In genomic region chr9:114854686-114855085, GRCm38 (mm10) we compare ENCODE assay signal across 13 mouse cellular contexts. TPM values are rescaled to one million over a fixed set of nuclear protein-coding genes. Genes with fewer than 3 reads are reported as not detected.
DNase-seq lines count a peak whose midpoint lies in the region; ATAC-seq lines count a peak whose summit lies in the region.
"Had no signal": no experiment of that assay in that cellular context is flagged by ENCODE, and none has a peak within 500 bp of the region (broad histone marks: within the 10 kb centered on the region; RNA-seq: fewer than 3 reads in every experiment).

No protein-coding gene starts in this region.

- H3K9ac ChIP-seq in hindbrain, embryonic 13.5 days: no peak overlapping the region
- no peak overlapping the region for H3K9ac ChIP-seq in hindbrain, embryonic 11.5 days (ENCODE audit: low read depth, low read length)
- H3K9ac ChIP-seq: embryonic facial prominence, embryonic 15.5 days; heart, embryonic 13.5 days had no signal

- 62% methylated on average over 9 of the region's 9 CpGs for WGBS in hindbrain, embryonic 13.5 days
- 76% methylated on average over 9 of the region's 9 CpGs for WGBS in hindbrain, embryonic 11.5 days

- DNase-seq in adrenal gland, postnatal 14 days: peak; percentile 15
- no peak for DNase-seq in adrenal gland, postnatal 10 days
- no peak for DNase-seq in hindbrain, embryonic 11.5 days (ENCODE audit: low spot score)
- DNase-seq in right cerebral cortex, postnatal 25 days: peak; percentile 7
- no peak for DNase-seq in right cerebral cortex, postnatal 14 days
- DNase-seq in embryo, embryonic 11 days: no peak
- no peak for DNase-seq in thymus, postnatal 14 days
- DNase-seq: kidney, adult 11 months; lung, postnatal 14 days; thymus, adult 2 months had no signal

- peaks cover 3% of the 10 kb centered on the region; the same call in 1 of the 2 replicates for H3K4me1 ChIP-seq in hindbrain, embryonic 13.5 days (replicated peaks)
- no peaks in the 10 kb centered on the region for H3K4me1 ChIP-seq in hindbrain, embryonic 11.5 days (replicated peaks; ENCODE audit: control insufficient read depth, insufficient read depth, low read length)

- H3K27ac ChIP-seq in hindbrain, embryonic 13.5 days: no peak overlapping the region
- H3K27ac ChIP-seq in hindbrain, embryonic 11.5 days (ENCODE audit: low read depth, low read length): no peak overlapping the region
- H3K27ac ChIP-seq: heart, embryonic 13.5 days had no signal

- H3K36me3 ChIP-seq in hindbrain, embryonic 13.5 days: no peaks in the 10 kb centered on the region
- H3K36me3 ChIP-seq in hindbrain, embryonic 11.5 days (ENCODE audit: control insufficient read depth, insufficient read depth, low read length): no peaks in the 10 kb centered on the region
- H3K36me3 ChIP-seq: embryonic facial prominence, embryonic 15.5 days; heart, embryonic 13.5 days had no signal

- no peak overlapping the region for H3K4me2 ChIP-seq in hindbrain, embryonic 13.5 days
- no peak overlapping the region for H3K4me2 ChIP-seq in hindbrain, embryonic 11.5 days (replicated peaks; ENCODE audit: low read depth, low read length)
- H3K4me2 ChIP-seq: embryonic facial prominence, embryonic 15.5 days; heart, embryonic 13.5 days had no signal

- 0 out of 2 replicates have a peak, but pooled peaks have one; percentile 36 for ATAC-seq in hindbrain, embryonic 13.5 days (ENCODE audit: low FRiP score)
- no peak for ATAC-seq in hindbrain, embryonic 11.5 days (ENCODE audit: low FRiP score)

- H3K4me3 ChIP-seq in hindbrain, embryonic 13.5 days: no peak overlapping the region
- H3K4me3 ChIP-seq in hindbrain, embryonic 11.5 days (ENCODE audit: low read depth, low read length): no peak overlapping the region
- H3K4me3 ChIP-seq: embryonic facial prominence, embryonic 15.5 days; heart, embryonic 13.5 days had no signal

- H3K9me3 ChIP-seq in hindbrain, embryonic 13.5 days: no peaks in the 10 kb centered on the region
- H3K9me3 ChIP-seq in hindbrain, embryonic 11.5 days (ENCODE audit: control insufficient read depth, low read length): no peaks in the 10 kb centered on the region
- H3K9me3 ChIP-seq: embryonic facial prominence, embryonic 15.5 days; heart, embryonic 13.5 days had no signal

- H3K27me3 ChIP-seq in hindbrain, embryonic 13.5 days: no peaks in the 10 kb centered on the region
- no peaks in the 10 kb centered on the region for H3K27me3 ChIP-seq in hindbrain, embryonic 11.5 days (ENCODE audit: control insufficient read depth, insufficient read depth, low read length)
- H3K27me3 ChIP-seq: embryonic facial prominence, embryonic 15.5 days had no signal

RNA-seq across cellular contexts. Expression of gene Cmtm8, which starts 10.7 kb away (rescaled TPM):
- 9.0 and 16.9 TPM in 2 replicates for total RNA-seq in adrenal gland, postnatal 14 days (2021)
- 10 to 100 TPM; 12.6 to 17.3 TPM for total RNA-seq in adrenal gland, postnatal 10 days (2021)
- polyA plus RNA-seq in hindbrain, embryonic 13.5 days (2015; fragmentation: Nextera tagmentation; extraction: Ambion mirVana): 15.8 and 20.0 TPM in 2 replicates
- 22.1 and 29.3 TPM in 2 replicates for polyA plus RNA-seq in hindbrain, embryonic 11.5 days (2014; fragmentation: Nextera tagmentation; extraction: Ambion mirVana)

Comparison
In these comparisons a context has a peak if more than half of its experiments do, and no peak if none do; other contexts are left out.
1. DNase-seq: peak in adrenal gland, postnatal 14 days (single experiment) and right cerebral cortex, postnatal 25 days (single experiment); none in adrenal gland, postnatal 10 days (single experiment), hindbrain, embryonic 11.5 days (single experiment), right cerebral cortex, postnatal 14 days (single experiment), embryo, embryonic 11 days (single experiment) and thymus, postnatal 14 days (single experiment).